Mouse (Mus musculus): ENCODE measurements around the gene 5730596B20Rik. TPM values are rescaled to one million over a fixed set of nuclear protein-coding genes. Genes with fewer than 3 reads are reported as not detected.

5730596B20Rik gene
- total RNA-seq, 2 experiments from 2014 or later: 0.20 to 0.29 TPM

- no peak for DNase-seq
Measured at GRCm38 (mm10) chr6:52213119-52213986, 36.1 kb downstream of the 5730596B20Rik start, which contains the start of the genes Hoxa3 and Gm28308. Hoxa3 (minus strand) TSS chr6:52213336. Gm28308 (minus strand) TSS chr6:52213339.

GRCm38 (mm10) chr6:52214271-52214670, 37.0 kb downstream of the 5730596B20Rik start:
- no peak for DNase-seq

GRCm38 (mm10) chr6:52215070-52215469, 37.8 kb downstream of the 5730596B20Rik start:
- no peak for DNase-seq

GRCm38 (mm10) chr6:52215771-52216535, 38.7 kb downstream of the 5730596B20Rik start:
- peak; percentile 6 for DNase-seq

GRCm38 (mm10) chr6:52216691-52217458, 39.6 kb downstream of the 5730596B20Rik start:
- no peak for DNase-seq

- no peak for DNase-seq
Measured at GRCm38 (mm10) chr6:52217459-52217768, 40.1 kb downstream of the 5730596B20Rik start.

- no peak for DNase-seq
Measured at GRCm38 (mm10) chr6:52217895-52218642, 40.8 kb downstream of the 5730596B20Rik start.

- no peak for DNase-seq
Measured at GRCm38 (mm10) chr6:52218643-52219215, 41.4 kb downstream of the 5730596B20Rik start.

GRCm38 (mm10) chr6:52219234-52219942, 42.1 kb downstream of the 5730596B20Rik start:
- DNase-seq: no peak

- DNase-seq: no peak
Measured at GRCm38 (mm10) chr6:52220003-52220864, 42.9 kb downstream of the 5730596B20Rik start.

- DNase-seq: no peak
Measured at GRCm38 (mm10) chr6:52220865-52221310, 43.6 kb downstream of the 5730596B20Rik start.

- peak; percentile 91 for DNase-seq
Measured at GRCm38 (mm10) chr6:52221337-52221992, 44.2 kb downstream of the 5730596B20Rik start, which contains the start of gene Hoxa7. Hoxa7 (minus strand) TSS chr6:52221854.

GRCm38 (mm10) chr6:52221993-52222685, 44.8 kb downstream of the 5730596B20Rik start:
- DNase-seq: no peak

- no peak for DNase-seq
Measured at GRCm38 (mm10) chr6:52222729-52223128, 45.4 kb downstream of the 5730596B20Rik start.

GRCm38 (mm10) chr6:52223939-52224760, 46.9 kb downstream of the 5730596B20Rik start:
- DNase-seq: no peak

GRCm38 (mm10) chr6:52224895-52225611, 47.8 kb downstream of the 5730596B20Rik start:
- no peak for DNase-seq
